Mouse (Mus musculus): ENCODE data around the gene Srrm2.

GRCm38 (mm10) chr17:23825591-23825990 lies 35.3 kb downstream of the Srrm2 start:
- TF ChIP-seq MYC (IDR thresholded peaks at IDR 0.05; ENCODE audit: low read depth, low read length) (no peak), POLR2A (IDR thresholded peaks at IDR 0.05; ENCODE audit: low read depth, low read length) (no peak; the same call in 1 of the 2 replicates), BHLHE40 (IDR thresholded peaks at IDR 0.05; ENCODE audit: low read depth, low read length) (no peak), ELF1 (IDR thresholded peaks at IDR 0.05; ENCODE audit: low read depth, low read length) (no peak)

Data from CH12.LX (cell line).